Mouse (Mus musculus): ENCODE data around the gene Bbs1.
"Not testable (repeated sequence)": the region's sequence is repeated elsewhere in the genome, so short reads cannot be mapped to it uniquely, and the experiment has no call there.

Gene Bbs1

DNA sequence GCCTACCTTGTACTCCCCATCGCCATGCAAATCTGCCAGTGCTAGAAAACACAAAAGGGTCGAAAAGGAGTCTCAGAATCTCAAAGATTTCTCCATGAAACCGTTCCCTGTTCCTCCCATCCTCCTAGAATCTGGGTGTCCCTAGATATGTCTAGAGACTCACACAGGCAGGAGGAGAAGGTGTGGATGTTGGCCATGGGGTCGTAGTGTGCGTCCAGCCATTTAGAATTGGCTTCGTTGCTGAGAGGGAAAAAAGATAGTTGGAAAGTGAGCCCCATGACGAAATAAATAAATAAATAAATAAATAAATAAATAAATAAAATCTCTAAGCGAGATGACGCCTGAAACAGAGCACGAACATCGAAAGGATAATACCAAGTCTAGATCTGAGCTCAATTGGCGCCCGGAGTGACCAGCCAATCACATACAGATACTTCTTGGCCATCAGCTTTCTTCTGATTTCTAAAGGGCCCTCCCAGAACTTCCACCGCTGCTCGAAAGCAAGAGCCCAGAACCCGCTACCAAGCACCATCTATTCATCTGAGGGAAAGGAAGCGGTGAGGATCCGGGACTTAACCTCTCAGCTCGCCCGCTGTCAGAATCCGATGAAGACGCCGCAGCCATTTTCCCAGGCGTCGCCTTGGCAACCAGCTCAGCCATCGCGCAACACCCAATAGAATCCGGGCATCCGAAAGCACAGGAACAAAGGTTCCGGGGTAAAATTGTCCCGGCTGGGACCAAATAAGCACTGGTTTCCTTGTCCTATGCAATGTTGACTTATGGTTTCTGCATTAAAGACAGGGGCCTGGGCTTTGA, at the start of gene Bbs1:
Gene Bbs1, minus strand, starts transcription at position 650 of the 816 bp plus-strand sequence.
- DNase-seq (ENCODE audit: low read depth) = peak; percentile 36

DNA sequence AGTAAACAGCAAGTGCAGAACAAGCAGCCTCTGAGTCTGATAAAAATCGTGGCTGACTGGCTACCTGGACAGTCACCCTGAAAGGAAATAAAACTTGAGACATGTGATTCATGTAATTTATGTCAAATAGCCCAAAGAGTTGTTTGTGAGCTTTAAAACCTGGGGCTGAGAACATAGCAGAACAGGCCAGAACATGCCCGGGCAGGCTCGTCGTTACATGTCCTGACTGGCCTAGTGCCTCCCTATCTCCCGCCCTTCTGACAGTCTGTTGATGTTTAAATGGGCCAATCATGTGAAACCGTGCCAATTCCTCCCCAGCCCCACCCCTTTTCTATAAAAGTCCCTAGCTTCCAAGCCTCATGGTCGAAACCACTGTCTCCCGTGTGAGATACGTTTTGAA, 42.2 kb upstream of the Bbs1 start:
- DNase-seq (ENCODE audit: low read depth) = not testable (repeated sequence)

DNA sequence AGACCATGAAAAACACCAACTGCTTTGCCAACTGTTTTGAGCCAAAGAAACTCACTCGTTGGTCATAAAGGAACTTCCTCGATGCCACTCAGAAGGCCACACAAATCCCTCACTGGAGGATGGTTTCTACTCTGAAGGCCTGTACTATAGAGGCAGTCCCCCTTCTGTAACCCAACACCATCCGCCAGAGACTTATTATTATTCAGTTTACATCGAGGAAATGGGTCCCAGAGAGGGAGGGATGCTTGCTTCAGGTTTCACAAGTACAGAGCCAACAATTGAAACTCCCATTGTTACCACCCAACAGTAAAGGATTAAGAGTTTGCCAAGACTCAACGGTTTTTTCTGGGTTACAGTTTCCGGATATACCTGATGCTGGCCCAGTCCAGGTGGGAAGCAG, 39.1 kb upstream of the Bbs1 start:
- no peak for DNase-seq (ENCODE audit: low read depth)

DNA sequence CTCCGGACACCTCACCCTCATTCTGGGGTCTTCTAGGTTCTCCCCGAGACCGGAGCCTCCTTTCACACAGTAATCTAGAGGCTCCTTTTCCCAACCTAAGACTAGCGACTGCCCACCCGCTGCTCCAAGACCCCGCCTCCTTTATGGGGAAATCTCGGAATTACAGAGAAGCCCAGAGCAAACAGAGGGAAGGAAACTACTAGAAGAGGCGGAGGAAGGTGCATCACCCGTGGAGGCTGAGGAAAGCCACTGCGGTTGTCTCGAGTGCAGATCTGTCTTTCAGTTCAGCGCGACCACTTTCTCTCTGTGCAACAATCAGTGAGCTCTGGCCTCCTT, 36.8 kb upstream of the Bbs1 start:
- DNase-seq (ENCODE audit: low read depth) = no peak

DNA sequence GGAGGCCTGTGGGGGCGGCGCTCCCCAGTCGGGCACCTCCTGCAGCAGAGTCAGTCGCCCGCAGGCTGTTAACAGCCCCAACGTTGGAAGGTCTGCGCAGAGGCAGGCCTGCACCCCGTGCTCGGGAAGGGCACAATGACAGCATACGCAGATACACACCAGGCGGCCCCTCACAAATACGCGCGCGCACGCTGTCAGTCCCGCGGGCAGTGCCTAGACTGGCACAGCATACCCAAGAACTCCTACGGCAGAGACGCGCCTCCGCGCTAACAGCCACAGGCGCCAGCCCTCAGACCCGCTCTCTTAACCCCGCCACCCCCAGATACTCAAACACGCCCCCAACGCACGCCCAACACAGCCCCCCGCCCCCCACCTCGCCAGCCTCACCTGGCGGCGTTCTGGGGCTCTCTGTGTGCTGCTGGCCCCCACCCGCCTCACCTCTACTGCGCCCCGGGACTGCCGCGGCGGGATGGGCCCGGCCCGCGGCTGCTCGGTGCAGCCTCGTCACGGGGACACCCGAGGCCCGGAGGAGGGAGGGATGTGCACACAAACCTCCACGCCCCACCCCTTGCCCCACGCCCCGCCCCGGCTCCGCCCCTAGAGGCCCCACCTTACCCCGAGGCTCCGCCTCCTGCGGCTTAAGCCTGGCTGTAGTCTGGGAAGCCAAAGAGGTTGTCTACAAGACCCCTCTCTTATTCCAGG, 36.3 kb upstream of the Bbs1 start, which contains the start of gene Peli3:
Gene Peli3, minus strand, starts transcription at position 577 of the 702 bp plus-strand sequence.
- no peak for DNase-seq (ENCODE audit: low read depth)

DNA sequence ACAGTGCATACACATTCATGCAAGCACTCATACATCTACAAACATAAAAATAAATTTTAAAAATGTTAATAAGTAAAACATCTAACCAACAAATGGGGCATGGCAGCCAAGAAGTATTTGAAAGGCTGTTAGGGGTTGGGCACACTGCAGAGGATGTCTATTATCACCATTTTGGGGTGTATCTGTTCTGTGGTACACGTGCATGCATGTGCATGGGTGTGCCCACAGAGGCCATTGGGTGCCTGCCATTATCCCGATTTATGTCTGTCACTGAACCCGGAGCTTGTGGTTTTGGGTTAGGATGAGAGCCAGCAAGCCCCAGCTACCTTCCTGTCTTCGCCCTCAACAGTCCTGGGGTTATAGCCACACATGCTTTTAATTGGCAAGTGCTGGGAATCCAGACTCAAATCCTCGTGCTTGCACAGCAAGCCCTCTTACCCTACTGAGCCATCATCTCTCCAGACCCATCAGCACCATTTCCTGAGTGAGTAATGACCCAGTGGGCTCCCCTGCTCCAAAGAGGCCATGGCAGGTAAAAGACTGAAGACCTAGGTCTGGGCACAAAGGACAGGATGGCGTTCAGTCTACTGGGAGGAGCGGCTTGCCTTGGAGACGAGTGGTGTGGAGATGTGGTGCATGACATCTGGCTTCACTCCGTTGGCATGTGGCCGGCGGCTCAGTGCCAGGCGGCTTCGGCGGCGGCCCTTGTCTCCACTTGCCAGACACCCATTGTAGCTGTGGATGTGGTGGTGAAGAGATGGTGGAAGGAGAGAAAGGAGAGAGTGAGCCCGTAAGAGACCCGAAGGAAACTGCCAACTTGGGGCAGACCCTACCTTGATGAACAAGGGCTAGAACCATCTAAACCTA, 31.2 kb upstream of the Bbs1 start:
- no peak for DNase-seq (ENCODE audit: low read depth)

DNA sequence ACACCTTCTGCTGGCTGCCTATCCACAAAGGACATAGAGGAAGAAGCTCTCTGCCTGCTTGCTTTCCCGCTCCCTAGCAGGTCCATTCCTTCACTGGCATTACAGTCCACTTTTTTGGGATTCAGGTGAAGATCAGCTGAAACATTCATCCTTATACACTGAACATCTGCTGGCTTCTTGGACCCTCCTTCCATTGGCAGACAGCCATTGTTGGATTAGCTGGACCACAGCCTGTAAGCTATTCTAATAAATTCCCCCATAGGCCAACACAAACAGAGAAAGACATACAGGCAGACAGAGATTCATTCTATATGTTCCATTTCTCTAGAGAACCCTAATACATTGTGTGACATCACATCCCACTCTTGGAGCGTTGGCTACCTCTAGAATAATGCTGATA, 30.5 kb upstream of the Bbs1 start:
- DNase-seq (ENCODE audit: low read depth) = no peak

DNA sequence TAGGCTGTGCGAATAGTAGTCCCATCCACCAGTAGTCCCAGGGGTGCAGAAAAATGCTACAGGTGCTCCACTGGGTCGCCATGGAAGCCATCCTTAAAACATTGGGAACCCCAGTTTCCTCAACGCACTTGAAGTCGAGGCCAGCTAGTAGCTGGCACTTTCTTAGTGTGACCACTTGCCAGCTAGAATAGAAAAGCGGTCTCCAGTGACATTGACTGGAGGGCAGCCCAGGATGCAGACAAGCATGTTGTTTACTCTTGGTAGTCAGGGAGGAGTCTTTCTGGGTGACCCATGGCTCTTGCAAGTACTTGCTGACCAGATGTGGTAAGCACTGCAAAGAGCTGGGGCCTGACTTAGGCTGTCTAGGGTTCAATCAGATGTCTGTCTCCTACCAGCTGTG, 22.4 kb upstream of the Bbs1 start:
- no peak for DNase-seq (ENCODE audit: low read depth)

DNA sequence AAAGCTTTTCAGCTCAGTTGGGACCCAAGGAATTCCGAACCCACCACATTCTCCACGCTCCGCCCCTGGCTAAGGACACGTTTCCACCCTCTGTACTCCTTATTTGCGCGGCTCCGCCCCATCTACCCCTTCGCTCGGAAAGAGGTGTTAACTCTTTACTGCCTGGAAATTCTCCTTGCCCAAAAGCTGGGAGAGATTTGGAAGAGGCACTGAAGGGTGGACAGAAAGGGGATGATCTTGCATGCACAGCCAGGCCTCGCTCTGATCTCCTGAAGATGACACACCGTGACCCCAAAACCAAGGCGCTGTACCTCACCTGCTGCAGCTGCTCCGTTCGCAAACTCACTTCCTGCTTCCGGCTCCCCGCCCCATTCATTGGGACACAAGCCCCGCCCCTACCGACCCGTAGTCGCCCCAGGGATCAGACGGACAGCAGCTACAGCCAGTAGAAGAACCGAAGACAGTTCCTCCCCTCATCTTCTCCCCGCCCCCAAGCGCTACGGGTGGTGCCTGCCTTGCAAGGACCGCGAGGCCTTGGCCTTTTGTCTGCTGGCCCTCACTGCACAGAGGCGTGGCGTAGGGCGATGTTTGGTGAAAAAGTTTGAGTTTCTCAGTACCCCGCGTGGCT, 21.6 kb upstream of the Bbs1 start, which contains the start of gene Dpp3:
Gene Dpp3, minus strand, starts transcription at position 384 of the 628 bp plus-strand sequence.
- peak; percentile 95 for DNase-seq (ENCODE audit: low read depth)

DNA sequence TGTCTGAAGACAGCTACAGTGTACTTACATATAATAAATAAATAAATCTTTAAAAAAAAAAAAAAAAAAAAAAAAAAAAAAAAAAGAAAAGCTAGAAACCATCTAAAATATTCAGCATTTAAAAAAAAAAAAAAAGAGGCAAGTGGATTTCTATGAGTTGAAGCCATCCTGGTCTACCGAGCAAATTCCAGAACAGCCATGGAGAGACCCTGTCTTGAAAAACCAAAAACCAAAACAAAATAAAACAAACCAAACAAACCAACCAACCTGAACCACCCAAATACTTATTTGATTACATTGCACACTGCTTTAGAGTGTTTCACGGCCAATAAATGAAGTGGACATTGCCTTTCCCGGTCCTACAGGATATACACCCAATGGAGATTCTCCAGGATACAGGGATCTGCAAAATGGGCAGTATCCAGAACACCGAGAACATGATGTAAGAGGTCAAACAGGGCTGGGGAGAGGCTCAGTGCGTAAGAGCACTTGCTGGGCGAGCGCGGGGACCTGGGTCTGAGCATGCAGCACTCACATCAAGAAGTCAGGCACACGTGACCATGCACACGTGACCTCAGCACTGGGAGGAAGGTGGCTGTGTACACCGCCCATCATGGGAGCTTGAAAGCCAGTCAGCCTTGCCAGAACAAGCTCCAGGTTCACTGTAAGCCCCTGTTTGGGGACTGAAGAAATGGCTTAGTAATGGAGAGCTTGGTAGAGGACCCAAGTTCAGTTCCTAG, 18.9 kb upstream of the Bbs1 start:
- no peak for DNase-seq (ENCODE audit: low read depth)

DNA sequence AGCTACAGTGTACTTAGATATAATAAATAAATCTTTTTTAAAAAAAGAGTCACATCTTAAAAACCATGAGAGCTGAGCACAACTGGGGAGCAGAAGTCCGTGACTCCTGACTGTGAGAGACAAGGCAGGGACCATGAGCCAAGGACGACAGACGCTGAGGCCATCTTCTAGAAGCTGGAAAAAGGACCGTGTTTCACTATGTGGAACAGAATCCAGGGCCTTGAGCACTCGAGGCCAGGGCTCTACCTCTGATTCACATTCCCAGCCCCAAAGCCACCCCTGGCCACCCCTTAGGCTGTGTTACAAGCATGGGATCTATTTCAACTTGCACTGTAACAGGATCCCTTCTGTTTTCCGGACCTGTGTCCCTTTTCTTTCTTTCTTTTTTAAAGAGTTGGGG, 13.2 kb upstream of the Bbs1 start:
- DNase-seq (ENCODE audit: low read depth) = no peak

DNA sequence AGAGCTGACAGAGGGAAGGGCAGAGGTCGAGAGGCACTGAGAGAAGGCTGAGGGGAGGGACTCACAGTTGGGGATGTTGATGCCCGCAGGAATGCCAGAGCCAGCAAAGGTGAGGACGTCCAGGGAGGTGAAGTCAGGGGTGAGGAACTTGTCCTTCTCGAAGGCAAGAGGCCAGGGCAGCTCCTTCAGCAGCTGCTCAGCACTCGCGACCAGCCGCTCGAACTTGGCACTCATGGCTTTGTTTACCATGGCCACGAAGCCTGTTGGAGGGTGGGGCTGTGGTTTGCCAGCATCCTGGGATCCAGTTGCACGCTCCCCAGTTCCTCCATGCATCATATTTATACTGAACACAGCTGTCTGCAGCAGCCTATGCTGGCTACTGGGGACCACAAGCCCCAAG, 10.4 kb upstream of the Bbs1 start:
- DNase-seq (ENCODE audit: low read depth) = no peak

DNA sequence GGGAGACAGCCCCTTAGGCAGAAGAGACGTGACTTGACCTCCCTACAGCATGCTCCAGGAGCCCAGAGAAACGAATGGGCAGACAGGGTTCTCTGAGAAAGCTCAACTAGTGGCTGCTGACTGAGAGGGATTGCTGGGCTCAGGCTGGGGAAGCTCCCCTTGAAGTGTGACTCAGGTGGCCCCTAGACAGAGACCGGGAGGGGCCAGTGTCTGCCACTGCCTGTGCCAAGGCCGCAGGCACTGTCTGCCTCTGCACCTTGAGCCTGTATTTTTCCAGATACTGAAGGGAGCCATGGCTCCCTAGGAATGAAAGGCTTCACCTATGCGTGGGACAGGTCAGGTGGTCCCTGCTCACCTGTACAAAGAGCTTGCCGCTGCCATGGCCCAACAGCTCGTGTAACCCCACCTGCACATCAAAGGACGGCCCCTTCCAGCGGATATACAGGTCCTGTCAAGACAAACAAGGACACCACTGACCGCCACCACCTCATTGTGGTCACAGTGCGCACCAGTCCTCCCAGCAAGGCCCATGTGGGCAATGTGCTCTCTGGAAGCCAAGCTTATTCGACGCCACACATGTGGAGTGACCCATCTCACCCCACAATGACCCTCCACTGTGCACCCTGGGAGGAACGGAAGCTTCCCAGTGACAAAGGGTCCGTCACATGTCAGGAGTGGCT, 9.6 kb upstream of the Bbs1 start:
- DNase-seq (ENCODE audit: low read depth) = no peak

DNA sequence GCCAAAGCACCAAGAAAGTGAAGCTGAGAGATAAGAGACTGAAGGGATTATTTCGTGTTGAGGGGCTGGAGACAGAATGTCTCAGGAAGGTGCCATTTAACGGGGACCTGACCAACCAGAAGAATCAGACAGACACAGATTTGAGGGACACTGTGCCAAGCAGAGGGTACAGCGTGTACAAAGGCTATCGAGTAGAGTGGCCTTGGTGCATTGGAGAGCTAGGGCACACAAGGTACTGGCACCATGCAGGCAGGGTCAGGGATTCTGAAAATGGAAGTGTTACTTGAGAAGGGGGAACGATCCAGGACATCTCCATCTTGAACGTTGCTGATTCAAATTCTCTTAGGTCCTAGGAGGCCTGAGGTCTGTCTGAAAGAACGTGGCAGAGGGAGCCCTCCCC, 2.9 kb upstream of the Bbs1 start:
- DNase-seq (ENCODE audit: low read depth) = no peak

DNA sequence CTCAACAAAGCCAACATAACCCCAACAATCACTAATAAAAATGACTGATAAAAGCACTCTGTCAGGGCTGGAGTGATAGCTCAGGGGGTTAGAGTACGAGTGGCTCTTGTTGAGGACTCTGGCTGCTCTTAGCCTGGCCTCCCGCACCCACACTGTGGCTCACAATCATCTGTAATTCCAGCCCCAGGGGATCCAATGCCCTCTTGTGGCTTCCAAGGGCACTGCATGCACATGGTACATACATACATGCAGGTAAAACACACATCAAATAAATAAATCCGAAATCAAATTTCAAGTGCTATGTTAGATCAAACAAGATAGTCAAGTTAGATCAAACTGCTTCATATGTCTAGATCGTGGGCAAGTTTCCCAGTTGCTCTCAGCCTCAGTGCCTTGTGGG, 1.7 kb upstream of the Bbs1 start:
- no peak for DNase-seq (ENCODE audit: low read depth)

DNA sequence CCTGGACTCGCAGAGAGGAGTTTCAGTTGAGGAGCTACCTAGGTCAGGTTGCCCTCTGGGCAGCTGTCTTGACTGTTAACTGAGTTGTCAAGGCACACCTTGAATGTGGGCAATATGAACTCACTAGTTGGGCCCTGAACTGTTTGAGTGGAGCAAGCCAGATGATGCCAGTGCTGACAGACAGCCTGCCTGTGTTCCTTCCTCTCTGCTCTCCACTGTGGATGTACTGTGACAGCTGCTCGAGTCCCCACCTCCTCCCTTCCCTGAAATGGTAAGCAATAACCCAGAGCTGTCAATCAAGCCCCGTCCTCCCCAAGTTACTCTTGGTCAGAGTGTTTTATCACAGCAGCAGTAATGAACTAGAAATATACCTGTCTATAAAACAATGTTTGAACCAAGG, 6.5 kb downstream of the Bbs1 start:
- DNase-seq (ENCODE audit: low read depth) = no peak

DNA sequence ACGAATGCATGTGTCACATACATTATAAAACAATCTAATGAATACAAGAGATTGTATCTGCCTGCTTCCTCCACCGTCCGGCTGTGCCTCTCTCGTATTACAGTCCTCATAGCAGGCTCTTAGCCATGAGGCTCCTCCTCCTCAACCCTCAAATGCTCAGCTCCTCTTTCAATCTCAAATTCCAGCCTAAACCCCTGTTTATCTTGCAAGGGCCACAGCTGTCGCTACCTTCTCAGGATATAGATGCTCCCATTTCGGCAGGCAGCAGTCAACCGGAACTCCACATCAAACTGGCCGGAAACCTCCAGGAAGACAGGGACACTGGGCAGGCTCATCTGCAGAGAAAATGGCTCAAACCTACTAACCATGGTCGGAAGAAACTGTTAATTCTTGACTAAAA, 7.5 kb downstream of the Bbs1 start:
- no peak for DNase-seq (ENCODE audit: low read depth)

DNA sequence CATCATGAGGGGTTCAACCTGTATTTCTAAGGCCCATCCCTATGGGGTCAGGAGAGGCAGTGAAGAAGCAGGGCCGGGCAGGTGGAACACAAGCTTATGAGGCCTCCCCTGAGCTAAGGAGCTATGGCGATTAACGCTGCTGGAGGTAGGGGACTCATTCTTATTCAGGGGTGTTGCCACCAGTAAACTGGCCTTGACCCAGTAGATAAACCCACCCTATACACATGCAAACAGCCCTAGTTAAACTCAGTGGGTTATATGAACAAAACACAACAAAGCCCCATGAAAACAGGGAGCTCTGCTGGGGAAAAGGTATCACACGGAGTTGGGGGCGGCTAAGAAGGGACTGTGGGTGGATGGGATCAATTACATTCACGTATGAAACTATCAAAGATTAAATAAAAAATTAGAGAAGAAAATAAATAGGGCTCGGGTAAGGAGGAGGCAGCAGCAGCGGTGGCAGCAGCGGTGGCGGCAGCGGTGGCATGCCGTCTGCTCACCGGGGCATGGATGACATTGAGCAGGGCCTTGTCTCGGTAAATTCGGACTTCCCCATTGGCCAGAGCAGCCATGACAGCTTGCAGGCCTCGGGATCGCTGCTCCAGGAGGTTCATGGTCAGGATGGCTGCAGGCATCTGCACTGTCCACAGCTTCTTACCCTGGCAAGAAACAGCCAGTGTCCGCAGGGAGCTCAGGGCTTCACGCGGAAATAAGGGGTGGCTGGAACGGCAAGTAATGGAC, 9.5 kb downstream of the Bbs1 start:
- DNase-seq (ENCODE audit: low read depth) = no peak

DNA sequence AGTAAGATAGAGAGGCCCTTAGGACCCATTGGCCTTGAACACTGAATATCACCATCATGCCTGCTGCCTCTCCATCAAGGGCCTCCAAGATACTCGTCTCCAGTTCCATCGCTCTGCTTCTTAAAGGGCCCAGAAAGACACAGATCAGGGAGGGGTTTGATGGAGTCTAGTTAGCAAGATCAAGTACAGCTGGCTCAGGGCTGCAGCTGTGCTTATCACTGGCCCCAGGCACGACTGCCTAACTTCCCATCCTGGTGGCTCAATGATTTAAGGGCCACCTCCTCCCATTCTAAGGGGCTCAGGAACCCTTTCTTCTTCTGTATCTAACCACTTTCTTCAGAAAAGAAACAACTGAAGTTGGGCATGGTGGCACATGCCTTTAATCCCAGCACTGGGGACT, 14.6 kb downstream of the Bbs1 start:
- DNase-seq (ENCODE audit: low read depth) = no peak

DNA sequence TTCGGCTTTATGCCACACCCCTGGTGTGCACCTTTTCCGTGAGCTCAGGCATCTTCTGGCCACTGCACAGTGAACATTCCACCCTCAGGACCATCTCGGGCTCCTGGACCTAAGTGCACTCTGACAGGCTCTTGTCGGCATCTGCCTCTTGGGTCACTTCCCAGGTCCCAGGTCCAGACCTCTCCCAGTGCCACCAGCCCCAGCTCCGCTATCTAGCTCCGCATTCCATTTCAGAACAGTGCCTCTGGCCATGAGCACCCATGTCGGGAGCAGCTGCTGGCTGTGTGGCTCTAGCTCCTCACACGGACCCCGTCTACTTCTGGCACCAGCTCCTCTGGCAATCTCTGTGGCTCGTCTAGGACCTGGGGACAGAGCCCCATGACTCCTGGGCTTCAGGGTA, 16.6 kb downstream of the Bbs1 start:
- DNase-seq (ENCODE audit: low read depth) = no peak

Data from fibroblast of lung, adult 2 months (primary cell).